Mouse (Mus musculus) mouse embryonic stem cell (cell line): ENCODE data around the gene Cbs.

Source experiments
- in situ Hi-C, 2 experiments: fragments of 300-500 bp; cut with MboI; formaldehyde crosslinking; loops; 1 replicate in 1 of 2; 3 replicates in 1 of 2; pipeline ENCODE4 v1.14.3; 2019 to 2020; ENCODE audit warnings: low sequenced_read_pairs in 2 of 2, low pct_unique_long_range_greater_than_20kb in 1 of 2, mixed read lengths in 1 of 2; ENCODE audit not compliant: unreplicated experiment in 1 of 2

The Cbs gene

GRCm38 (mm10) chr17:31636942-31637811 is at the start of gene Cbs:
Gene Cbs (minus strand): TSS chr17:31637238.
- in situ Hi-C loops = loop anchor here in 1 of 2 experiments (10.0 kb wide), 1 partner anchor 102 kb away; no protein-coding TSS in a partner anchor

- in situ Hi-C loops = no loop called here
Measured at GRCm38 (mm10) chr17:31686225-31686564, 49.2 kb upstream of the Cbs start.

GRCm38 (mm10) chr17:31685514-31686224 is 48.6 kb upstream of the Cbs start:
- in situ Hi-C loops = no loop called here

GRCm38 (mm10) chr17:31680450-31680849 is 43.4 kb upstream of the Cbs start:
- in situ Hi-C loops = no loop called here

GRCm38 (mm10) chr17:31677507-31677906 is 40.5 kb upstream of the Cbs start, which contains the start of gene Cryaa:
Gene Cryaa (plus strand): TSS chr17:31677807.
- in situ Hi-C loops = loop anchor here (5.0 kb wide), 2 partner anchors 345 to 350 kb away; no protein-coding TSS in a partner anchor

- in situ Hi-C loops = loop anchor here in 1 of 2 experiments (25.0 kb wide), 1 partner anchor 337 kb away; no protein-coding TSS in a partner anchor
Measured at GRCm38 (mm10) chr17:31674426-31674825, 37.4 kb upstream of the Cbs start.

- in situ Hi-C loops = loop anchor here in 1 of 2 experiments (25.0 kb wide), 1 partner anchor 335 kb away; no protein-coding TSS in a partner anchor
Measured at GRCm38 (mm10) chr17:31672279-31672678, 35.2 kb upstream of the Cbs start.

GRCm38 (mm10) chr17:31671698-31672097 is 34.7 kb upstream of the Cbs start:
- in situ Hi-C loops = loop anchor here in 1 of 2 experiments (25.0 kb wide), 1 partner anchor 334 kb away; no protein-coding TSS in a partner anchor

- in situ Hi-C loops = loop anchor here in 1 of 2 experiments (25.0 kb wide), 1 partner anchor 333 kb away; no protein-coding TSS in a partner anchor
Measured at GRCm38 (mm10) chr17:31670163-31670562, 33.1 kb upstream of the Cbs start.

- in situ Hi-C loops = loop anchor here in 1 of 2 experiments (25.0 kb wide), 1 partner anchor 331 kb away; no protein-coding TSS in a partner anchor
Measured at GRCm38 (mm10) chr17:31668306-31668705, 31.3 kb upstream of the Cbs start.

- in situ Hi-C loops = loop anchor here in 1 of 2 experiments (25.0 kb wide), 1 partner anchor 327 kb away; no protein-coding TSS in a partner anchor
Measured at GRCm38 (mm10) chr17:31664760-31665159, 27.7 kb upstream of the Cbs start.

GRCm38 (mm10) chr17:31662855-31663254 is 25.8 kb upstream of the Cbs start:
- in situ Hi-C loops = loop anchor here in 1 of 2 experiments (25.0 kb wide), 1 partner anchor 326 kb away; no protein-coding TSS in a partner anchor

- in situ Hi-C loops = loop anchor here in 1 of 2 experiments (25.0 kb wide), 1 partner anchor 323 kb away; no protein-coding TSS in a partner anchor
Measured at GRCm38 (mm10) chr17:31660661-31661250, 23.7 kb upstream of the Cbs start.

- in situ Hi-C loops = loop anchor here in 1 of 2 experiments (25.0 kb wide), 1 partner anchor 321 kb away; no protein-coding TSS in a partner anchor
Measured at GRCm38 (mm10) chr17:31658468-31659185, 21.6 kb upstream of the Cbs start, which contains the start of gene U2af1. Gene U2af1 (minus strand): TSS chr17:31658892.

GRCm38 (mm10) chr17:31658136-31658467 is 21.1 kb upstream of the Cbs start:
- in situ Hi-C loops = loop anchor here in 1 of 2 experiments (25.0 kb wide), 1 partner anchor 321 kb away; no protein-coding TSS in a partner anchor

GRCm38 (mm10) chr17:31657141-31657983 is 20.3 kb upstream of the Cbs start:
- in situ Hi-C loops = loop anchor here in 1 of 2 experiments (25.0 kb wide), 1 partner anchor 320 kb away; no protein-coding TSS in a partner anchor

- in situ Hi-C loops = loop anchor here in 1 of 2 experiments (25.0 kb wide), 1 partner anchor 319 kb away; no protein-coding TSS in a partner anchor
Measured at GRCm38 (mm10) chr17:31656682-31657081, 19.6 kb upstream of the Cbs start.
